Mouse (Mus musculus): ENCODE data around the gene Zdhhc22. TPM values are rescaled to one million over a fixed set of nuclear protein-coding genes. Genes with fewer than 3 reads are reported as not detected.

The Zdhhc22 gene
- total and polyA plus RNA-seq, 2 experiments from 2014 or later, result not detected

- 62% methylated on average over 6 of the region's 6 CpGs for WGBS
Measured at GRCm38 (mm10) chr12:86976511-86977168, 13.6 kb downstream of the Zdhhc22 start.

GRCm38 (mm10) chr12:86975761-86976160 lies 14.5 kb downstream of the Zdhhc22 start:
- WGBS, result 62% methylated on average over 10 of the region's 10 CpGs
- peaks cover 15% of the 10 kb centered on the region; the same call in 1 of the 2 replicates for H3K27me3 ChIP-seq (ENCODE audit: control insufficient read depth, insufficient read depth, low read length)
- no peak overlapping the region for H3K9ac ChIP-seq (replicated peaks; ENCODE audit: low read depth, low read length)
- H3K36me3 ChIP-seq (replicated peaks; ENCODE audit: control insufficient read depth, insufficient read depth, low read length), result no peaks in the 10 kb centered on the region
- no peak overlapping the region for H3K4me2 ChIP-seq (ENCODE audit: low read depth, low read length)
- H3K4me3 ChIP-seq (ENCODE audit: low read depth, low read length), result no peak overlapping the region
- TF ChIP-seq EP300 (IDR thresholded peaks at IDR 0.05; ENCODE audit: low read depth) (no peak), CTCF (IDR thresholded peaks at IDR 0.05; ENCODE audit: low read depth) (no peak)
- no peak overlapping the region for H3K27ac ChIP-seq (ENCODE audit: low read depth)
- no peak for DNase-seq (ENCODE audit: low spot score)
- no peak for ATAC-seq (ENCODE audit: insufficient read depth, low read depth)
- peaks cover 21% of the 10 kb centered on the region for H3K4me1 ChIP-seq (ENCODE audit: control insufficient read depth, insufficient read depth)
- H3K9me3 ChIP-seq (replicated peaks; ENCODE audit: control insufficient read depth, low read length), result no peaks in the 10 kb centered on the region

More at GRCm38 (mm10) chr12:86976511-86977168, 13.6 kb downstream of the Zdhhc22 start:
- TF ChIP-seq EP300 (IDR thresholded peaks at IDR 0.05; ENCODE audit: low read depth) (no peak), CTCF (IDR thresholded peaks at IDR 0.05; ENCODE audit: low read depth) (peak; percentile 50)
- no peak for ATAC-seq (ENCODE audit: insufficient read depth, low read depth)
- Histone ChIP-seq H3K4me3 (ENCODE audit: low read depth, low read length) (no peak overlapping the region), H3K36me3 (replicated peaks; ENCODE audit: control insufficient read depth, insufficient read depth, low read length) (no peaks in the 10 kb centered on the region), H3K27ac (ENCODE audit: low read depth) (no peak overlapping the region), H3K9me3 (replicated peaks; ENCODE audit: control insufficient read depth, low read length) (no peaks in the 10 kb centered on the region), H3K27me3 (ENCODE audit: control insufficient read depth, insufficient read depth, low read length) (peaks cover 21% of the 10 kb centered on the region), H3K9ac (replicated peaks; ENCODE audit: low read depth, low read length) (no peak overlapping the region), H3K4me1 (ENCODE audit: control insufficient read depth, insufficient read depth) (peaks cover 21% of the 10 kb centered on the region), H3K4me2 (ENCODE audit: low read depth, low read length) (no peak overlapping the region)
- DNase-seq (ENCODE audit: low spot score), result no peak

DNA sequence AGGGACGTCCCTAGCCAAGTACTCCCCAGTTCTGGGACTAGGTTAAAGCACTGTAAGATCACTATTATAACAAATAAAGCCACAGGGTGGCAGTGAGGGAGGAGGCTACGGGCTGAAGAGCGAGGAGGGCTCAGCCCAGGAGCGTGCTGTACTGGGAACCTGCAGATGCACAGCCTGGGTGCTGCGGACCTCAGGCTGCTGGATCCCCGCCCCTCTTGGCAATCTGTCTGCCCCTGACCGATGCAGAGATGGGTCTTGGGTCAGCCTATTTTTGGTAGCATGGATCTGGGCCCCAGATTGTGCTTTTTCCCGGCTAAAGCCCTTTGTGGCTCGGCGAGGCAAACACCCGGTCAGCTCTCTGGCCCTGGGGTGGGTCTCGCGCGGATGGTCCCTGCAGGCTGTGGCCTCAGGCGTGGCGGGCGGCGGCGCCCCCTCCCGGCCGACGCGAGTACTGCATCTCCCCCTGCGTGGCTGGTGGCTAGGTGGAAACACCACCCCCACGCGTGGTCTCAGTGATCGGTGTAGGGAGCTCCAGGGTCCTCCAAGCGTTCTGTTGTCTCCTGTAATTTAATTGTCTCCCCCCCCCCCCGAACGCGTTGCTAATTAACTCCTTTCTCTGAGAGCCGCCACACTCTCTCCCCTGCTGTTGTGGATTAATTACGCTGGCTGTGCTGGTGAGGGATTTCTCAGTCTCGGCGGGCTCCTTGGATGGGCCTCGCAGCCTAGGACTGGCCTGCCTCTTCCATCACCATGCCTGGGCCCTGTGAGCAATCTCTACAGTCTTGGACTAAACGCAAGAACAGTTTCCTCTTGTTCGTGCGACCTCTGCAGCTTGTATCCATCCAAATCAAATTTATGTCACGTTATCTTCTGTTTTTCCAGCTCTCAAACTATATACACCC lies 15.6 kb downstream of the Zdhhc22 start:
- TF ChIP-seq CTCF (IDR thresholded peaks at IDR 0.05; ENCODE audit: low read depth) (peak; percentile 84), EP300 (IDR thresholded peaks at IDR 0.05; ENCODE audit: low read depth) (no peak)
- Histone ChIP-seq H3K4me1 (ENCODE audit: control insufficient read depth, insufficient read depth) (peaks cover 21% of the 10 kb centered on the region), H3K9ac (replicated peaks; ENCODE audit: low read depth, low read length) (peak overlapping the region; percentile 34; the same call in 1 of the 2 replicates), H3K36me3 (replicated peaks; ENCODE audit: control insufficient read depth, insufficient read depth, low read length) (no peaks in the 10 kb centered on the region), H3K9me3 (replicated peaks; ENCODE audit: control insufficient read depth, low read length) (no peaks in the 10 kb centered on the region), H3K4me2 (ENCODE audit: low read depth, low read length) (peak overlapping the region; percentile 63), H3K4me3 (ENCODE audit: low read depth, low read length) (peak overlapping the region; percentile 33), H3K27ac (ENCODE audit: low read depth) (no peak overlapping the region), H3K27me3 (ENCODE audit: control insufficient read depth, insufficient read depth, low read length) (0 out of 2 replicates have a peak, but pooled peaks cover 10% of the 10 kb centered on the region)
- DNase-seq (ENCODE audit: low spot score), result peak; percentile 66
- ATAC-seq (ENCODE audit: insufficient read depth, low read depth), result peak; percentile 75
- WGBS, result 9% methylated on average over 38 of the region's 40 CpGs

- no peak overlapping the region for H3K4me2 ChIP-seq (ENCODE audit: low read depth, low read length)
- ATAC-seq (ENCODE audit: insufficient read depth, low read depth) (no peak), DNase-seq (ENCODE audit: low spot score) (no peak)
- no peaks in the 10 kb centered on the region for H3K36me3 ChIP-seq (replicated peaks; ENCODE audit: control insufficient read depth, insufficient read depth, low read length)
- H3K4me3 ChIP-seq (ENCODE audit: low read depth, low read length), result no peak overlapping the region
- WGBS, result 37% methylated on average over 8 of the region's 8 CpGs
- H3K27ac ChIP-seq (ENCODE audit: low read depth), result no peak overlapping the region
- no peak for TF ChIP-seq EP300 (IDR thresholded peaks at IDR 0.05; ENCODE audit: low read depth)
- no peak for TF ChIP-seq CTCF (IDR thresholded peaks at IDR 0.05; ENCODE audit: low read depth)
- 0 out of 2 replicates have a peak, but pooled peaks cover 5% of the 10 kb centered on the region for H3K27me3 ChIP-seq (ENCODE audit: control insufficient read depth, insufficient read depth, low read length)
- no peaks in the 10 kb centered on the region for H3K9me3 ChIP-seq (replicated peaks; ENCODE audit: control insufficient read depth, low read length)
- H3K9ac ChIP-seq (replicated peaks; ENCODE audit: low read depth, low read length), result peak overlapping the region; percentile 34; the same call in 1 of the 2 replicates
- H3K4me1 ChIP-seq (ENCODE audit: control insufficient read depth, insufficient read depth), result peaks cover 28% of the 10 kb centered on the region
Measured at GRCm38 (mm10) chr12:86973706-86974105, 16.5 kb downstream of the Zdhhc22 start.

DNA sequence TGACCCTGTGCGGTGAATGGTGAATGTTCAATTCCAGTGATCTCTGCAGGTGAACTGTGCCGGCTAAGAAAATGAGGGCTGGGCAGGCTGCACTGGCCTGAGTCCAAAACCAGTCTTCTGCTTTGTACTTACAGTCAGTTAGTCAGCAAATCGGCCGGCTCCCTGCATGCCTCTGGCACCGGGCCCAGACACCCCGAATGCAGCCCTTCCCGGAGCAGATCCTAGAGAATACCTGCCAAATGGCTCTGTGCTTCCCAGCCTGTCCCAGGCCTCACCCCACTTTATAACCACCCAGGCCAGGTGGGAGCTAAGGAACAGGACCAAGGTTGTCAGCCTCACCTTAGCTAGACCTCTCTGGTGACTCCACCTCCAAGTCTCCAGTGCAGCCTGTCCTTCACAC lies 17.0 kb downstream of the Zdhhc22 start:
- peaks cover 30% of the 10 kb centered on the region for H3K4me1 ChIP-seq (ENCODE audit: control insufficient read depth, insufficient read depth)

More for the DNA sequence above, 17.0 kb downstream of the Zdhhc22 start:
- Histone ChIP-seq H3K36me3 (replicated peaks; ENCODE audit: control insufficient read depth, insufficient read depth, low read length) (no peaks in the 10 kb centered on the region), H3K4me2 (ENCODE audit: low read depth, low read length) (peak overlapping the region; percentile 10; the same call in 1 of the 2 replicates), H3K9me3 (replicated peaks; ENCODE audit: control insufficient read depth, low read length) (no peaks in the 10 kb centered on the region), H3K27ac (ENCODE audit: low read depth) (0 out of 2 replicates have a peak overlapping the region, but pooled peaks have one; percentile 8), H3K9ac (replicated peaks; ENCODE audit: low read depth, low read length) (no peak overlapping the region), H3K4me3 (ENCODE audit: low read depth, low read length) (no peak overlapping the region), H3K27me3 (ENCODE audit: control insufficient read depth, insufficient read depth, low read length) (no peaks in the 10 kb centered on the region)
- TF ChIP-seq CTCF (IDR thresholded peaks at IDR 0.05; ENCODE audit: low read depth) (no peak), EP300 (IDR thresholded peaks at IDR 0.05; ENCODE audit: low read depth) (no peak)
- ATAC-seq (ENCODE audit: insufficient read depth, low read depth) (0 out of 2 replicates have a peak, but pooled peaks have one; percentile 22), DNase-seq (ENCODE audit: low spot score) (no peak)
- WGBS, result 9% methylated on average over 7 of the region's 7 CpGs

All from heart, postnatal 0 days (tissue).